Comparison of ENCODE assay signal across 17 mouse cellular contexts in genomic region chr14:121326432-121326831, GRCm38 (mm10). TPM values are rescaled to one million over a fixed set of nuclear protein-coding genes. Genes with fewer than 3 reads are reported as not detected.
A peak's percentile ranks its signal among the peaks of the same experiment; 100 is the strongest.
DNase-seq lines count a peak whose midpoint lies in the region; ATAC-seq lines count a peak whose summit lies in the region.
"Had no signal": no experiment of that assay in that cellular context is flagged by ENCODE, and none has a peak within 500 bp of the region (broad histone marks: within the 10 kb centered on the region; RNA-seq: fewer than 3 reads in every experiment).

No protein-coding gene starts in this region.

- WGBS in forebrain, embryonic 16.5 days, result 82% methylated on average over 2 of the region's 2 CpGs
- WGBS in forebrain, embryonic 10.5 days, result 93% methylated on average over 2 of the region's 2 CpGs
- 86% methylated on average over 2 of the region's 2 CpGs for WGBS in midbrain, embryonic 12.5 days
- WGBS in midbrain, embryonic 13.5 days, result 88% methylated on average over 2 of the region's 2 CpGs

- no peaks in the 10 kb centered on the region for H3K36me3 ChIP-seq in forebrain, embryonic 16.5 days (ENCODE audit: control insufficient read depth, insufficient read depth)
- H3K36me3 ChIP-seq in forebrain, embryonic 10.5 days (replicated peaks), result peaks cover 28% of the 10 kb centered on the region
- no peaks in the 10 kb centered on the region for H3K36me3 ChIP-seq in midbrain, embryonic 12.5 days
- no peaks in the 10 kb centered on the region for H3K36me3 ChIP-seq in midbrain, embryonic 13.5 days
- H3K36me3 ChIP-seq: limb, embryonic 12.5 days had no signal

- H3K4me3 ChIP-seq in forebrain, embryonic 16.5 days (replicated peaks; ENCODE audit: low read length), result no peak overlapping the region
- no peak overlapping the region for H3K4me3 ChIP-seq in forebrain, embryonic 10.5 days
- no peak overlapping the region for H3K4me3 ChIP-seq in midbrain, embryonic 12.5 days
- no peak overlapping the region for H3K4me3 ChIP-seq in midbrain, embryonic 13.5 days (replicated peaks)
- H3K4me3 ChIP-seq: gastrocnemius, adult 2 months; limb, embryonic 12.5 days had no signal

- DNase-seq in forebrain, embryonic 10.5 days (ENCODE audit: extremely low spot score, low spot score), result no peak
- DNase-seq in cerebellum, adult 9-11 months, result peak; percentile 50
- no peak for DNase-seq in right cerebral cortex, postnatal 4 days
- DNase-seq in adrenal gland, adult 2 months, result no peak
- DNase-seq: gastrocnemius, adult 2 months; kidney, postnatal 36 days; liver, postnatal 0 days; lung, postnatal 14 days; right cerebral cortex, postnatal 14 days; thymus, postnatal 14 days had no signal

- H3K9ac ChIP-seq in forebrain, embryonic 16.5 days (replicated peaks; ENCODE audit: low read depth, low read length), result no peak overlapping the region
- no peak overlapping the region for H3K9ac ChIP-seq in midbrain, embryonic 12.5 days (replicated peaks)
- no peak overlapping the region for H3K9ac ChIP-seq in midbrain, embryonic 13.5 days (replicated peaks)
- H3K9ac ChIP-seq: limb, embryonic 12.5 days; liver, postnatal 0 days had no signal

- H3K27me3 ChIP-seq in forebrain, embryonic 16.5 days (replicated peaks; ENCODE audit: control insufficient read depth, insufficient read depth, low read length), result no peaks in the 10 kb centered on the region
- H3K27me3 ChIP-seq in forebrain, embryonic 10.5 days (ENCODE audit: poor library complexity, severe bottlenecking), result no peaks in the 10 kb centered on the region
- H3K27me3 ChIP-seq in midbrain, embryonic 12.5 days, result no peaks in the 10 kb centered on the region
- no peaks in the 10 kb centered on the region for H3K27me3 ChIP-seq in midbrain, embryonic 13.5 days
- H3K27me3 ChIP-seq: limb, embryonic 12.5 days; Patski had no signal

- peak; percentile 40 for ATAC-seq in forebrain, embryonic 16.5 days
- ATAC-seq in midbrain, embryonic 12.5 days (ENCODE audit: low FRiP score, low read depth), result 0 out of 2 replicates have a peak, but pooled peaks have one; percentile 44
- ATAC-seq in midbrain, embryonic 13.5 days, result no peak
- ATAC-seq: intestine, postnatal 0 days; liver, postnatal 0 days; Patski had no signal

- no peak overlapping the region for H3K4me2 ChIP-seq in forebrain, embryonic 16.5 days (ENCODE audit: low read length)
- H3K4me2 ChIP-seq in midbrain, embryonic 12.5 days (replicated peaks), result no peak overlapping the region
- H3K4me2 ChIP-seq in midbrain, embryonic 13.5 days (replicated peaks), result no peak overlapping the region
- H3K4me2 ChIP-seq: limb, embryonic 12.5 days; liver, embryonic 11.5 days had no signal

- no peaks in the 10 kb centered on the region for H3K4me1 ChIP-seq in forebrain, embryonic 16.5 days (replicated peaks; ENCODE audit: control insufficient read depth, insufficient read depth, low read length)
- peaks cover 18% of the 10 kb centered on the region for H3K4me1 ChIP-seq in forebrain, embryonic 10.5 days
- H3K4me1 ChIP-seq in midbrain, embryonic 12.5 days, result 0 out of 2 replicates have a peak, but pooled peaks cover 4% of the 10 kb centered on the region
- 0 out of 2 replicates have a peak, but pooled peaks cover 3% of the 10 kb centered on the region for H3K4me1 ChIP-seq in midbrain, embryonic 13.5 days (replicated peaks)

- no peak overlapping the region for H3K27ac ChIP-seq in forebrain, embryonic 16.5 days (ENCODE audit: low read length)
- H3K27ac ChIP-seq in forebrain, embryonic 10.5 days, result no peak overlapping the region
- no peak overlapping the region for H3K27ac ChIP-seq in midbrain, embryonic 12.5 days (replicated peaks)
- H3K27ac ChIP-seq in midbrain, embryonic 13.5 days, result no peak overlapping the region
- H3K27ac ChIP-seq: gastrocnemius, adult 2 months; limb, embryonic 12.5 days had no signal

- no peaks in the 10 kb centered on the region for H3K9me3 ChIP-seq in forebrain, embryonic 16.5 days (ENCODE audit: control insufficient read depth, low read length)
- H3K9me3 ChIP-seq in forebrain, embryonic 10.5 days, result no peaks in the 10 kb centered on the region
- no peaks in the 10 kb centered on the region for H3K9me3 ChIP-seq in midbrain, embryonic 12.5 days
- H3K9me3 ChIP-seq in midbrain, embryonic 13.5 days, result no peaks in the 10 kb centered on the region
- H3K9me3 ChIP-seq: limb, embryonic 12.5 days had no signal

RNA-seq across cellular contexts. Expression of gene Stk24, which starts 53.4 kb away (rescaled TPM):
- 20.5 and 23.4 TPM in 2 replicates for polyA plus RNA-seq in forebrain, embryonic 16.5 days (2015; fragmentation: Nextera tagmentation; extraction: Ambion mirVana)
- polyA plus RNA-seq in forebrain, embryonic 10.5 days (2016; fragmentation: Nextera tagmentation; extraction: Ambion mirVana), result 38.4 and 43.4 TPM in 2 replicates
- 41.1 and 43.3 TPM in 2 replicates for polyA plus RNA-seq in midbrain, embryonic 12.5 days (2016; fragmentation: Nextera tagmentation; extraction: Ambion mirVana)
- polyA plus RNA-seq in midbrain, embryonic 13.5 days (2015; fragmentation: Nextera tagmentation; extraction: Ambion mirVana), result 20.9 and 21.2 TPM in 2 replicates
- 100 to 1,000 TPM in 1 of 2 experiments, 10 to 100 TPM in 1; 94.2 to 129 TPM for total RNA-seq in adrenal gland, adult 2 months (2021)
- 23.8 and 34.2 TPM in 2 replicates for polyA plus RNA-seq in adrenal gland, adult 2 months (2012; rRNA removed)
